Mouse (Mus musculus) megakaryocyte, adult 5-6 weeks (primary cell): ENCODE data around the gene Zdhhc14. TPM values are rescaled to one million over a fixed set of nuclear protein-coding genes. Genes with fewer than 3 reads are reported as not detected.
A peak's percentile ranks its signal among the peaks of the same experiment; 100 is the strongest.

Experiments
- ATAC-seq: 2 replicates; pipeline ENCODE4 v1.8.0; 2016; ENCODE audit warnings: mild to moderate bottlenecking, inconsistent platforms; ENCODE audit not compliant: poor library complexity, severe bottlenecking
- total RNA-seq, 2 experiments: library from RNA; stranded (forward) in 1 of 2; stranded (reverse) in 1 of 2; fragments of 153-499, 151-499 nt in 1 of 2; fragments of 221-1000, 200-1000 nt in 1 of 2; gene quantifications; 2 replicates each; pipeline versions ENCODE4 v1.2.3 to v1.2.4; 2015 to 2017

Zdhhc14 gene
- total RNA-seq, 2 experiments from 2014 or later = 0.87 to 1.4 TPM

DNA sequence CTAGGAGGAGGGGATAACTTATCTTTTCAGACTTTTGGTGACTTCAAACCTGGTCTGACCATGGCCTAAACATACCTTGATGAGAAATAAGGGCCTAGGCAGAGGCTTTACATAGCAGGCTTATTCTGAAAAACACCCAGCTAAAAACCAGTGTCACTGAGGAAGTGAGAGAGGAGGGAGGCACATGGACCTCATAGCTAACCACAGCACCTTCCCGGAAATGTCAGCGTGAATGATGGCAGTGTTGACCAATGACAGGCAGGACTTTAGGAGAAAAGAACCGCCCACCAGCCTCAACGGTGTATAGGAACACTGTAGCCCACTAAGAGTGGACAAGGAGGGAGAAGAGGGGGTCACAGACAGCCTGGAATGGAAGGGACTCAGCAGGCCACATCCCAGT lies 224.6 kb downstream of the Zdhhc14 start:
- peak; percentile 74 for ATAC-seq

DNA sequence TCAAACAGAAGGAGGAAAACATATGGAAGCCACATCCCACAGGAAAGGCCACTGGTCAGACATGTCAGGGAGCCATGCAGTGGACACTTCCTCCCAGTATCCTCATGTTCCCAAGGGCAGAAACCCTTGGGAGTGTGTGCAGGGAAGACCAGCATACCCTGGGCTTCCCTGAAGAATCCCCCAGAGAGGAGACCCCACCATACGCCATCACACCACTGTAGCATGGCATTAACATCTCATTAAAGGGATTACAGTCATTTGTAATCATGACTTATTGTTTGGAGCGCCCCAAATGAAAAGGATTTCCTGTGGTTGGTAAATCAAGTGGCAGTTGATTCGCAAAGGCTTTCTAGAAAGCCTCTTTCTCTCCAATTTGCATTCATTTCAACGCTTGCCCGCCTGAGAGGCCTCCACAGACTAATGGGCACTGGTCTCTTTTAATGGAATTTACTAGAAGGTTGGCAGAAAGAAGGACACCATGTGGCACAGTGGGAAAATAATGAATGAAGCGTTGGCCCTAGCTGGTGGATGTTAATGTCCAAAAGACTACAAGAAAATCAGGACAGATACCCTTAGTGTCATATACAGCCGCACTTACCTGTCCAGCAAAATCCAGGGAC lies 226.5 kb downstream of the Zdhhc14 start:
- no peak for ATAC-seq

DNA sequence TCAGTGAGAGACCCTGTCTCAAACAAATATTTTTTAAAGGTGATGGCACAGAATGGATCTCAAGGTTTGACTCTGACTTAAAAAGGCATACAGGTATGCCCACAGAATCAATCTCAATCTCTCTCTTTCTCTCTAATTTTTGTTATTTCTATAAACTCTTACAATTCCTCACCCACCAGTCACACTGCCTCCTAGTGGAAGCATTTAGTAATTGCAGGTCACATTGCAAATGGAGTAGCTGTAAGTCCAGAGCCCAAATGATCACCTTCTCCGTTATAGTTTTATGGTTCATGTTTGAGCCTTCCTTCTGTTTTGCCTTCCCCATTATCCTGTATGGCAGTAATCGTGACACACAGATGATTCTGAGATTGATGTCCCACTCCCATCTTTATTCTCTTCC lies 230.4 kb downstream of the Zdhhc14 start:
- no peak for ATAC-seq

DNA sequence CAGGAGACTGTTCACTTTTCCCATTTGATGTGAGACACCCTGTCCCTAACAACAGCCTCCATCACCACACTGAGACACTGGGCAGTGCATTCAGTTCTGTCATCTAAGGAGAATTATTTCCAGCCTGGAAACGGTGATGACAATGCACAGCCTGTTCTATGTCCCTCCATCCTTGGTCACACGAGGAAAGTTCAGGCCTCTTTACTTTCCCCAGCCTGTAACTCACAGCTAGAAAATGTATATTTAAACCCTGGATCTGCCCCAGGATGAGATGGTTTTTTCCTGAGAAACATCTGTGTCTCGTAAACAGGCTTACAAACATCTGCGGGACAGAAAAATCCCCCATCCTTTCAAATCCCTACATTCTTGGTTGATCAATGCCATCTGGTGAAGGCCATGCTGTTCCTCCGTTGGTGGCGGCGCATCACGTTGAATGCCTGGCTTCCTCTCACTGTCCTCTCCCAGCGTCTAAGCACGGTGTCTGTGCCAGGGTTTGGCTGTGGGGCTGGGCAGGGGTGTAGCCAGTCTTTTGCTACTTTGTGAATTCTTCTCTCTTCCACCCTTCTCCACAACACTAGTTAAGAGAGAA lies 231.3 kb downstream of the Zdhhc14 start:
- ATAC-seq = no peak

DNA sequence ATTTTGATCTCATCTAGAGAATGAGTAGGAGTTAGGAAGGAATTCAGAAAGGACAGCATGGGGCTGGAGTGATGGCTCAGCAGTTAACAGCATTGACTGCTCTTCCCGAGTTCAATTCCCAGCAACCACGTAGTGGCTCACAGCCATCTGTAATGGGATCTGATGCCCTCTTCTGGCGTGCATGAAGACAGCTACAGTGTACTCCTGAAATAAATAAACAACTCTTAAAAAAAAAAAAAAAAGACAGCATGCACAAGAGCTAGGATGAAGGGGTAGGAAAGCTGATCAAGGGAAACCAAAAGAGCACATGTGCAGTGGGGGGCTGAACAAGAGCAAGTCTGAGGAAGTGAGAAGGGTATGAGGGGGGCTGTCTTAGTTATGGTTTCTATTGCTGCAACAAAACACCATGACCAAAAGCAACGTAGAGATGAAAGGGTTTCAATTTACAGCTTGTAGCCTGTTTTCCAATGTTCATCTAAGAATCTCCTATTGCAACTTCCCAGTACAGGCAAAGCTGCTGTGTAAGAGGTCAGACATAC lies 237.3 kb downstream of the Zdhhc14 start:
- ATAC-seq = no peak

DNA sequence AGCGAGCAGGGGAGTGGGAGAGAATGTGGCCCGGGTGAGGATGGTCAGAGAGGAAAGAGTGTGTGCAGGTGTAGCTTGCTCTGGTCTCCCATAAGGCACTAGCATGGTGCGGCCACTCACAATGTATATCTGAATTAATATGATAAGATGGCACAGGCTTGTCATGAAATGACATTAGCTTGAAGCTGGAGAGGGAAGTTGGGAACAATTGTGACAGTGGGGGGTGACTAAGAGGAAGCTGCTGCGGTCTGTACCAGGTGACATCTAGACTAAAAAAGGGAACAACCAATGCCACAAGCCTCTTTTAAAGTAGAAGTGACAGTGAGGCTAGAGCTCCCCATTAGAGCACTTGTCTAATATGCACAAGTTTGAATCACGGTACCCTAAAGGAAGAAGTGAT lies 238.2 kb downstream of the Zdhhc14 start:
- ATAC-seq = peak; percentile 92

DNA sequence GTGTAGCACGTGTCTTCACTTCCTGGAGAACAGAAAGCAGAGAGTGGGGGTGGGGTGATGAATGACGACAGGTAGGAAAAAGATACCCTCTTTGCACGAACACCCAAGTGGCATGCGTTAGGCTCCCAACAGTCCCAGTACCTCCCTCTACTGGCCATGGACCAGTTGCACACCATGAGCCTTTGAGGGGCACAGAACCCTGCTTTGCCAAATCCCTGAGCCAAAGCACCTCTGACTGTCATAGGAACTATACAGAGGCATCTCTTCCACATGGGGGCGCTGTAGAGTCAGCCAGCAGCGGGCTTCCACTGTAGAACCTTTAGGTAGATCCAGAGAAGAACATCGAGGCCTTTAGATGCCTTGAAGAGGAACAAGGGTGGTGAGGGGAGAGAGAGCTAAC lies 241.0 kb downstream of the Zdhhc14 start:
- ATAC-seq = peak; percentile 39

DNA sequence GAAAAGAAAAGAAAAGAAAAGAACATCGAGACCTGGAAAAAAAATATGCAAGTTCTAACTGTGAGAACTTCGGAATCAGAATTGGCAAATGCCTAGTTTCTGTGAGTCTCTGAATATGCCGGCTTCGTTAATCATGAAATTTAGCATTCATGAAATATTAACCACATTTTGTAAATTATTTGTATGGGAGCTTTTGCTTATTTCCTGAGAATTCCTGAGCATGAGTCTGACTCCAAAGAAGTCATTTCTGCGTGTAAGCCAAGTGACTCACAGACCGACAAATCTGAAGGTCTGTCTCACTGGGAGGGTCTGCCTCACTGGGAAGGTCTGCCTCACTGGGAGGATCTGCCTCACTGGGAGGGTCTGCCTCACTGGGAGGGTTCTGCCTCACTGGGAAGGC lies 248.7 kb downstream of the Zdhhc14 start:
- ATAC-seq = no peak

DNA sequence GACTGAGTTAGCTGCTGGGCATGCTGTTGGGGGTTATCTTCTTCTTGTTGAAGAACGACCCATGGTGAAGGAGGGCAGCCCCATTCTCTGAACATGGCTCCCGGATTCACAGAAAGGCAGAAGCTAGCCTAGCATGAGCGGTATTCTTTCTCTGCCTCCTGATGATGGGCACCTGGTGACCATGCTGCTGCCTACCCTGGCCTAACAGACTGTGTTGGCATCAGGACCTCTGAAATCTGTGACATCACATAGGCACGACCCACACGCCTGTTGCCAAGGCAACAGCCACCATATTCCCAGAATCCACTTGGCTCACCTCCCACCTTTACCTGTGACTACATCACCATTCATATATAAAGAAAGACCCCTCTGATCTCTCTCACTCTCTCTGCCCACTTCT lies 251.7 kb downstream of the Zdhhc14 start:
- no peak for ATAC-seq

DNA sequence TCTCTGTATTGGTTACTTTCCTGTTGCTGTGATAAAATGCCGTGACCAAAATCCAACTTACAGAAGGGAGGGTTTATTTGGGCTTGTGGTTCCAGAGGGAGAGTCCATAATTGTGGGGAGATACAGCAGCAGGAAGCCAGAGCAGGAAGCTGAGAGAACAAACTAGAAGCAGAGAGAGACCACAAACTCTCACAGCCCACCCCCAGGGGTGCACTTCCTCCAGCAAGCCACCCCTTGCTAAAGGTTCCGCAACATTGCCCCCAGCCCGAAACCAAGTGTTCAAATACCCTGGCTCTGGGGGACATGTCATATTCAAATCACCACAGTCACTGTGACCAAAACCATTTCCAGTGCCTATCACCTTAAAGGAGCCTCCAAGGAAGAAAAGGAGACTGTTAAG lies 254.0 kb downstream of the Zdhhc14 start:
- no peak for ATAC-seq

DNA sequence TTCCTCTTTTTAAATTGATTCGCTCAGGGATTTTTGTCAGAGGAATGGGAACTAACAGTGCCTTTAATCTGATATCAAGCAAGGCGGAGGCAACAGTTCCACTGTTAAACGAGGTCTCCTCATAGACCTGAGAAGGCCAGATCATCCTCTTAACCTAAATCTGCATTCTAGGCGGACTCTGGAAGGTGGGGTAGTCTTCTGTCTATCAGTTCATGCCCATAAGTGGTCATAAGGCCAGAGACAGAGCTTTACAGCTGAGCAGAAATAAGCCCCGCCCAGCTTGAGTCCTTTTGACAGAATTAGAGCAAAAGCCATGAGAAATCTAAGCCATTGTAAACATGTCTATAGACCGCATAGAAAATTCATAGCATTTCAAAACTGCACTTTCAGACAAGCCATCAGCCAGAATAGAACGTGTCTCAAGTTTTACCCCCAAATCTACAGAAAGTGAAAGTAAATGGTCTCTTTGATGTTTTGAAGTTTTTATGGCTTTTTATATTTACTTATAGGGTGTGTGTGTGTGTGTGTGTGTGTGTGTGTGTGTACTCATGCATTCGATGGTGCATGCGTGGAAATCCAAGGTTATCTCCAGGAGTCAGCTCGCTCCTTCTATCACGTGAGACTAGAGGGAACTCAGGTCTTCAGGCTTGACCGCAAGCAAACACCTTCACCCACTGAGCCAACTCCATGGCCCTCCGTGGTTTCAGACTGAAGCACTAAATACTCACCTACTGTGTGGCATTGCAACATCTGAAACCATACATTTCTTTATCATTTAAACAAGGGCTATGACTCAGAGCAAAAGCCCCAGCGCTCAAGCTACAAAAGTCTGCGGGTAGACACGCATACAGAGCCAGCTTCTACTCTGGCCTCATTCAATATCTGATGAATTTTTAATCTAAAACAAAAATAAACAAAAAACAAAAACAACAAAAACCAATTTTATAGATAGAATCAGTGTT lies 255.5 kb downstream of the Zdhhc14 start:
- ATAC-seq = 0 out of 2 replicates have a peak, but pooled peaks have one; percentile 12

DNA sequence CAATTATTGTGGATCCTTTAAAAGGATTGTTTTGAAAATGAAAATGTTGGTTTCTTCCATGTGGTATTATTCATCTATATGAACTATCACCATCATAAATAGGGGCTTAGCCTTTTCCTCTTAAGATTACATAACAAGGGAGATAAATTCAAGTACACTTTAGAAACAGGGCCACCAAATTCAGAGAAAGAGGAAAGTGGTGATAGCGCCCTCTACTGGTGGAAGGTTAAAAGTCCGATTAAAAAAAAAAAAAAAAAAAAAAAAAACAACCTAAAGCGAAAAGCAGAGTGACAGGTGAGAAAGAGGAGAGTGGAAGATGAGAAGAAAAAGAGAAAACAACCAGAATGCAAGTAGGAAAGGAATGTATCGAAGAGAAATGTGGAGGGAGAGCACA lies 256.1 kb downstream of the Zdhhc14 start:
- ATAC-seq = peak; percentile 33; the same call in 1 of the 2 replicates

DNA sequence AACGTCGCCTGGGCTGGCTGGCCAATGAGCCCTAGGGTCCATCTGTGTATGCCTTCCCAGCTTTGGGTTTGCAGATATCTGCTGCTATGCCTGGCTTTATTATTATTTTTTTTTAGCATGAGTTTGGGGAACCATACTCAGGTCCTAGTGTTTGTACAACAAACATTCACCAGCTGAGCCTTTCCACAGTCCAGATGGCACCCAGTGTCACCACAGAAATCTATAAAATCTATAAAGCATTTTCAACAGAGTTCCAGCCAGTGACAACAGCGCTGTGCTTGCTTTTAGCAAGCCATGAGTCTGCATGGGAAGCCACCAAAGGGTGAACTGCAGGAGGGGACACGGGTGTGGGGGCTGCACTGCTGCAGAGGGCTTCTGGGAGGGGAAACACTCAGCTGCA lies 257.9 kb downstream of the Zdhhc14 start:
- no peak for ATAC-seq

DNA sequence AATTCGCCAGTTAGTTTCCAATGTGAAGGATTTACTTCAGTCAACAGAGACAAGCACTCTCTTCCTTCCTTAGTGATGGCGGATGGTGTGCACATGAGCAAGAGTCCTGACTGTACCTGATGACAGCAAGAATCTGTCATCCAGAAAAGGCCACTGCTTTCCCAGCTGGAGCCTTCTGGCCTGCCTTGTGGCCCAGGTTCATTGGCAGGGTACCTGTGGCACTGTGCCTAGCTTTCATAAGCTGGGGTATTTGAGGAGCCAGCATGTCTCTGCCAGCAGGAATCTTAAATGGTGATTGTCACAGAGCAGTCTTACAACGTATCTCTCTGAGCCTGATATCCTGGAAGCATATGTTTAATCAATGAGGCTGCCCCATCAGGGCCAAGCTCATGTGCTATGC lies 258.7 kb downstream of the Zdhhc14 start:
- ATAC-seq = no peak

DNA sequence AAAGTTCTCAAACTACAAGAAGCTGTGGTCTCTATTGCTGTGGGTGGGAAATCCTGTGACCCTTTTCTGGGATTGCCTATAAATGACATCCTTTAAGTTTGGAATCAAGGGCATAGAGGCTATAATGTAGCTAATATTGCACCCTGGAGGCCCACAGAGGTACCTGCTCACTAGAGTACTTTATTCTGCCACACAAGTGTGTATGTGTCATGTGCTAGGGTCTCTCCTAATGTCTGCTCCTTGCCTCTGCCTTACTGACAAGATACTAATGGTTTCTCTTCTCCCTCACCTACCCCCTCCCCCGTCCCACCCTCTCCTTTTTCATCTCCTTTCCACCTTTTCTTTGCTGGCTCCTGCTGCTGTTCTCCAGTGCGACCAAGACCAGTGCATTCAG lies 260.0 kb downstream of the Zdhhc14 start:
- no peak for ATAC-seq

DNA sequence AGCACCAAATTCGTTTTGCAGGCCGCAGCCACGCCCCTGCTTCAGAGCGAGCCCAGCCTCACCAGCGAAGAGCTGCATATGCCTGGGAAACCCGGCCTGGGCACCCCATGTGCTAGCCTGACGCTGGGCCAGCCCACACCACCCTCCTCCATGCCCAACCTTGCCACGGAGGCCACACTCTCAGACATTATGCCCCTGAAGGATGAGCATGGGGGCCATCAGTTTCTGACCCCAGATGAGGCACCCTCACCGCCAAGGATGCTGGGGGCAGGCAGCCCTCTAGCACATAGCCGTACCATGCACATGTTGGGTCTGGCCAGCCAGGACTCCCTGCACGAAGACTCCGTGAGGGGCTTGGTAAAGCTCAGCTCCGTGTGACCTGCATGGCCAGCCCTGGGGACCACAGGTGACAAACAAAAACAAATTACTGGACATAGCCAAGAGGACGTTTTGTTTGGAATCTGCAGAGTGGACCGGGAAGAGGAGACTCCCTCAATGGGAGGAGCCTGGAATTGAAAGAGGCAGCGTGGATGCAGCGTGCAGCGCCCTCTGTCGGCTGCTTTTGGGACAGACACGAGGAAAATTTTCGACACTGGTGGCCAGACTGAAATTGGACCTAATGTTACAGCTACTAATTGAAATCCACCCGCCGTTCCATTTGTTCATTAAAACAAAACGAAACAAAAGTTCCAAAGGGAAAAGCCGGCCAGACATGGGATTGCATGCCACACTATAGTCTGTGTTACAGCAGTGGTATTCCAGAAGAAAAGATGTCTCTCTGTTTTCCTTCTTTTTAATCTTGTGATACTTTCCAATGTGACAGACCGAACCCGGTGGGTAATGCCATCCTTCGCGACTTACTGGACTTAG lies 260.6 kb downstream of the Zdhhc14 start:
- peak; percentile 77 for ATAC-seq

DNA sequence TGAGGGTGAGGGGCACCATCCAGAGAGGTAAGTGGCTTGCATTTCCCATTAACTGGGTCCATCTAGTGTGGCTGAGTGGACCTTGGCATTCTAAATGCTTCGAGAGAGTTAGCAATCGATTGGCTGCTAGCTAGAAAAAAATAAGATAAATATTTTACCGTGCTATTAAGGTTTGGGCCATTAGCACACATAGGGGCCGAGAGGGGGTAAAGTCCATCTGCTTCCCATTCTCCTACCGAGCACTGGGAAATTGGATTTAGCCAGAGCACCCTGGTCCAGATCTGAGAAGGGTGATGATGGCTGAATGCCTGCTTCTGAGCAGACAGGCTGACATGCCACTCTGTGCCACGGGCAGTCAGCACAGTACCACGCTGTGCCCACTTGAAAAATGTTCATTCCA lies 263.1 kb downstream of the Zdhhc14 start:
- ATAC-seq = no peak

DNA sequence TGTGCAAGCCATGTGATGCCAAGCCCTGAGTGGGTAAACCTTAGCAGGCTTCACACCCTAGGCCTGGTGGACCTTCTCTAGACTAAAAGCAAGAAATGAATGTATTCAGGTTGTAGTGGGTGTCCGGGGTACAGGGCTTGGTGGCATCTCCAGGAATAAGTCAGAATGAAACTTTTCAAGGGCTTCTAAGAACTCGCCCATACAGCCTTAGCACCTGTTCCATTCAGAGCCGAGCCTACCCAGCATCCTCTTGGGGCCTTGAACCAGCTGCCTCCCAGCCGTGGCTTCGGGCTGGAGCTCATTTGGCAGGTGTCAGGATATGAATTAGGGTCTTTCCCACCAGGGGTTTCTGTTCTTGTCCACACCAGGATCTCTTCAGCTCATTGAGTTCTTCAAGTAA lies 263.7 kb downstream of the Zdhhc14 start:
- ATAC-seq = no peak

DNA sequence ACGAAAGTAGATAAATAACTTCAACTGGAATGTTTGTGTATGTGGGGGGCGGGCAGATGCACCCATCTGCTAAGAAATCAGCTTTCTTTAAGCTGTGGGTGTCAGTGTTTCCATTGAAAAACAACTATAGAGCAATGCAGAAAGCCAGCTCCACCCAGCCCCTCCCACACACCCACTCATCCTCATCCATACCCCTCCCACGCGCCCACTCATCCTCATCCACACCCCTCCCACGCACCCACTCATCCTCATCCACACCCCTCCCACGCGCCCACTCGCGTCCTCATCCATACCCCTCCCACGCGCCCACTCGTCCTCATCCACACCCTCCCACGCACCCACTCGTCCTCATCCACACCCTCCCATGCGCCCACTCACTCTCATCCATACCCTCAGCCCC lies 264.5 kb downstream of the Zdhhc14 start:
- no peak for ATAC-seq

DNA sequence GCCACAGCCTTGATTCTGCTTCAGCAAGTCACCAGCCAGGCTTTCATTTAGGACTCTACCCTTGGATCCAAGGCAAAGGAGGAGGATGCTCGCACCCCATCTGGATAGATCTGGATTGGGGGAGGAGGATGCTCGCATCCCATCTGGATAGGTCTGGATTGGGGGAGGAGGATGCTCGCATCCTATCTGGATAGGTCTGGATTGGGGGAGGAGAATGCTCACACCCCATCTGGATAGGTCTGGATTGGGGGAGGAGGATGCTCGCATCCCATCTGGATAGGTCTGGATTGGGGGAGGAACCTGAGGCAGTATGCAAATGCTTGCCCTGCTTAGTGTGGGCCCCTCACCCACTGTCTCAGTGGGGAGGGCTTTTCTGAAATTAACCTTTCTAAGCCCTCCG lies 271.4 kb downstream of the Zdhhc14 start:
- no peak for ATAC-seq

DNA sequence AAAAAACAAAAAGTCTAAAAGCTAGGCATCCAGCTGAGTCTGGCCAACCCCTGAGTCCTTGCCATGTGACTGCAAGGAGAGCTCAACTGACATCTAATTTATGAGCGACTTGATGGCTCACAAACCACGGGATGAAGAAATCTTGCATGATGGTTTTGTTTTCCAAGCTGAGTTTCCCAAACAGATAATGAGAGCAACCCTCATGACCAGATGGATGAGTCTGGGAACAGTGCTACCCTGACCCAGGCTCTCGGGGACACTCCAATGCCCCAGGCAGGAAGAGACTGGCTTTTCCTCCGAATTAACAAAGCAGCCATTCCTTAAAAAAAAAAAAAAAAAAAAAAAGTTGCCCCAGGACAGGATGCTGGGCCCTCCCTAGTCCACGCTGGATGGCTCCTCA lies 271.9 kb downstream of the Zdhhc14 start:
- no peak for ATAC-seq
